Mouse (Mus musculus): ENCODE measurements around the gene Olfr1333. TPM values are rescaled to one million over a fixed set of nuclear protein-coding genes. Genes with fewer than 3 reads are reported as not detected.

Olfr1333 gene
- polyA plus RNA-seq (2012; rRNA removed): not detected in 2 replicates

GRCm38 (mm10) chr4:118836179-118836578, at the start of gene Olfr1333:
Olfr1333 (minus strand) TSS chr4:118836279.

GRCm38 (mm10) chr4:118864349-118864748, 28.3 kb upstream of the Olfr1333 start, which contains the start of gene Olfr1331:
Olfr1331 (plus strand) TSS chr4:118864649.

GRCm38 (mm10) chr4:118809844-118810243, 26.2 kb downstream of the Olfr1333 start, which contains the start of gene Olfr1335:
Olfr1335 (minus strand) TSS chr4:118809944.

GRCm38 (mm10) chr4:118782486-118782885, 53.6 kb downstream of the Olfr1333 start, which contains the start of gene Olfr1337:
Olfr1337 (minus strand) TSS chr4:118782586.

Other genes starting within 250 kb of the Olfr1333 start
- gene Cfap57, start 215.5 kb downstream of the Olfr1333 start, polyA plus RNA-seq (2012; rRNA removed): 0.98 and 1.2 TPM in 2 replicates
- gene Ebna1bp2, start 215.5 kb downstream of the Olfr1333 start, polyA plus RNA-seq (2012; rRNA removed): 103 and 112 TPM in 2 replicates
- gene Olfr62, start 177.3 kb downstream of the Olfr1333 start, polyA plus RNA-seq (2012; rRNA removed): not detected in 2 replicates
- 0.03 and 0.06 TPM in 2 replicates for gene Olfr1342, start 143.5 kb downstream of the Olfr1333 start, polyA plus RNA-seq (2012; rRNA removed)
- gene Olfr1341, start 132.8 kb downstream of the Olfr1333 start, polyA plus RNA-seq (2012; rRNA removed): not detected in 2 replicates
- not detected in 2 replicates for gene Olfr1340, start 116.1 kb downstream of the Olfr1333 start, polyA plus RNA-seq (2012; rRNA removed)
- not detected in 2 replicates for gene Olfr1339, start 104.1 kb downstream of the Olfr1333 start, polyA plus RNA-seq (2012; rRNA removed)
- gene Olfr1338, start 77.5 kb downstream of the Olfr1333 start, polyA plus RNA-seq (2012; rRNA removed): not detected in 2 replicates
- not detected in 2 replicates for gene Olfr1337, start 53.7 kb downstream of the Olfr1333 start, polyA plus RNA-seq (2012; rRNA removed)
- not detected in 2 replicates for gene Olfr1335, start 26.3 kb downstream of the Olfr1333 start, polyA plus RNA-seq (2012; rRNA removed)
- gene Olfr1331, start 28.4 kb upstream of the Olfr1333 start, polyA plus RNA-seq (2012; rRNA removed): not detected in 2 replicates
- not detected in 2 replicates for gene Olfr1330, start 52.3 kb upstream of the Olfr1333 start, polyA plus RNA-seq (2012; rRNA removed)
- gene Olfr1329, start 81.2 kb upstream of the Olfr1333 start, polyA plus RNA-seq (2012; rRNA removed): not detected in 2 replicates
- gene Olfr1328, start 102.3 kb upstream of the Olfr1333 start, polyA plus RNA-seq (2012; rRNA removed): not detected in 2 replicates
- gene Lao1, start 125.3 kb upstream of the Olfr1333 start, polyA plus RNA-seq (2012; rRNA removed): not detected in 2 replicates

All from central nervous system, embryonic 14 days (tissue).